Mouse (Mus musculus) embryonic stem cell, embryonic (primary cell): ENCODE measurements around the gene Apol8.

Experiments
- CTCF ChIA-PET, 4 experiments: fragments of 300-600 bp in 2 of 4; fragments of 350-600 bp in 2 of 4; sonication (Branson Sonifier 250); formaldehyde crosslinking; loops; one replicate each; lab custom pipeline; 2022; ENCODE audit warnings: inconsistent platforms in 2 of 4; lab: Charles Lee
- POLR2A ChIA-PET, 4 experiments: fragments of 300-600 bp in 2 of 4; fragments of 350-600 bp in 2 of 4; sonication (Branson Sonifier 250); formaldehyde crosslinking; loops; one replicate each; lab custom pipeline; 2022; ENCODE audit warnings: antibody characterized with exemption in 4 of 4, inconsistent platforms in 1 of 4; lab: Charles Lee

Gene Apol8

DNA sequence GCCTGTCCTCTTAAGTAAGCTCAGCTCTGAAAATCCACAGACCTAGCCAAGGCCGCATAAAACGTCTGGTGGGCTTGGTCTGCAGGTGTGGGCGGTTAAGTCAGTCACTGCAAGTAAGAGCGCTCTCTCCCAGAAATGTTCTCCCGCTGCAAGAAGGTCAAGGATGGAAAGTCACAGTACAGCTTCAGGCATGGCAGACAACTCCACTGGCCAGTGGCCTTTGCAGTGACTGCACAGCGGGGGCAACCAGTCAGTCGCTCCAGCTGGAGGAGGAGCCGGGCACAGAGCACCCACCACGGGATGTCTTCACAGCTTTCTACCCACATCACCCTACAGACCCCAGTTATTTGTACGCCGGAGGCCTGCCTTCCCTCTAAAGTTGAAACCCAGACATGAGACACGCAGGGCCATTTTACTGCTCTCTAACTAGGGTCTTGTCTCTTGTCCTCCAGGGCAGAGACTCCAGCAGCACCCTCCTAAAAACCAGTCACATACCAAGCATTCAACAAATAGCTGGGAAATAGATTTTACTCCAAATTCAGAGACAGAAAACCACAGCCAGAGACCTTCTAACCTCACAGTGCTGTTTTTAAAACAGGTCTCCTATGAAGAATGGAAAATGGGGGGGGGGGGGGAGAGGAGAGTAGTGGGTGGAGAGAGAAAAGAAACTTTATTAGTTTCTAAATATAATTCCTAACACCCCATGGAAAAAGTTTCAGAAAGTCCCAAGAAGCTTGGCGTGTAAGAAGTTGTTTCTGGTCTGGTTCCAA lies 37.5 kb upstream of the Apol8 start:
- ChIA-PET POLR2A (interaction anchor here in 3 of 4 experiments (0.6 to 2.1 kb wide), 15 partner anchors 10 to 175 kb away, joined by 3 to 8 read pairs (median 4); partner anchors contain the start of gene Myh9 (in 1 of the 3)), CTCF (interaction anchor here in 3 of 4 experiments (0.6 to 1.7 kb wide), 9 partner anchors 10 to 787 kb away, joined by 3 to 12 read pairs (median 4); no protein-coding TSS in a partner anchor)

DNA sequence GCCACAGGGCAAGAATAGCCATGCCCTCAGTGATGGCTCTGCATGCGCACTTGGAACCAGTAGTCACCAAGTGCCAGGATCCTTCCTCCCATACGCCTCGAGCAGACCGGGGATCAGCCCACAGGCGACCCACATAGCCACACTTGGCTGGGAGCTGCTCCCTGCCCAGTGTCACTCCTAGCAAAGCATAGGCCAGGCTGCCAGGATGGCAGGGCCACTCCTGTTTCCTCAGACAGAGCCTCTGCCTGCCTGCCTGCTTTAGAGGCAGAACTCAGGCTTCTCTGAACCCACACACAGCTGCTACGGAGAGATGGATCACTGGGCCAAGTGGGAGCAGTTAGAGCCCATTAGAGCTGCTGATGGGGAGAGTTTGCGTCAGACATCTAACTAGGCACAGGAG lies 36.8 kb upstream of the Apol8 start:
- ChIA-PET POLR2A (interaction anchor here in 2 of 4 experiments (1.0 to 2.1 kb wide), 6 partner anchors 9 to 176 kb away, joined by 3 to 5 read pairs (median 4); no protein-coding TSS in a partner anchor), CTCF (interaction anchor here in 3 of 4 experiments (0.8 to 1.7 kb wide), 5 partner anchors 10 to 124 kb away, joined by 3 to 12 read pairs (median 3); no protein-coding TSS in a partner anchor)

DNA sequence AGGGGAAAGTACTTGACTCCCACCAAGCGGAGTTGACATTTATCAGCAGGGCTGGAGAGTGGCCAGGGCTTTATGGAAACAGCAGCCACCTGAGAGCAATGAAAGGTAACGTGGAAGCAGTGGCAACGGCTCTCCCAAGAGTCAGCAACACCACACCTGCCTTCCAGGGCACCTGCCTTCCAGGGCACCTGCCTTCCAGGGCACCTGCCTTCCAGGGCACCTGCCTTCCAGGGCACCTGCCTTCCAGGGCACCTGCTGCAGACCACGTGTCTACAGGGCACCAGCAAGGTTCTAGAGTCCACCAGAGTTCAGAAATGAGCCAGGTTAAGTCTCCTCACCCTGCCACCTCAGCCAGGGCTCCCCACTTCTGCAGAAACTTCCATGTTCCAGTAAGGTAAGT lies 36.3 kb upstream of the Apol8 start:
- ChIA-PET POLR2A (interaction anchor here in 1 of 4 experiments (1.1 kb wide), 2 partner anchors 81 to 114 kb away, joined by 3 to 4 read pairs; no protein-coding TSS in a partner anchor), CTCF (interaction anchor here in 2 of 4 experiments (1.0 to 1.7 kb wide), 2 partner anchors 17 to 18 kb away, joined by 3 to 12 read pairs; no protein-coding TSS in a partner anchor)

DNA sequence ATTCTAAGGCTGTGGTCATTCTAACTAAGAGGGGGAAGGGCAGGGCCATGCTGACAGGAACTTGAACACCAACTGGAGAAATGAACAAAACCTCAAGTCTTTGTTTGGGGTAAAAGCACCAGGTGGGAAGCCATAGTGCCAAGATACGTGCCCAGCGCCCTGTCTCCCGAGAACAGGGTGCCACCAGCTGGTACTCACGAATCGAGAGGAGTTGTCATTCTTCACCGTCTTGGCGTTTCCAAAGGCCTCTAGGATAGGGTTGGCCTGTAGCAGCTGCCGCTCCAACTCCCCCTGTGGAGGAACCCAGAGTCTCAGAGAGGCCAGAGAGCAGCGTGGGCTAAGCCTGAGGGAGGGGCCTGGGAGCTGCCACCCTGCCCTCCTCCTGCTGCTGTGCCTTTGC lies 35.3 kb upstream of the Apol8 start:
- POLR2A ChIA-PET, result interaction anchor here in 1 of 4 experiments (1.1 kb wide), 1 partner anchor 22 kb away, joined by 3 read pairs; no protein-coding TSS in a partner anchor
- CTCF ChIA-PET, result interaction anchor here in 1 of 4 experiments (0.8 to 1.6 kb wide), 2 partner anchors 9 to 16 kb away, joined by 4 read pairs; no protein-coding TSS in a partner anchor

DNA sequence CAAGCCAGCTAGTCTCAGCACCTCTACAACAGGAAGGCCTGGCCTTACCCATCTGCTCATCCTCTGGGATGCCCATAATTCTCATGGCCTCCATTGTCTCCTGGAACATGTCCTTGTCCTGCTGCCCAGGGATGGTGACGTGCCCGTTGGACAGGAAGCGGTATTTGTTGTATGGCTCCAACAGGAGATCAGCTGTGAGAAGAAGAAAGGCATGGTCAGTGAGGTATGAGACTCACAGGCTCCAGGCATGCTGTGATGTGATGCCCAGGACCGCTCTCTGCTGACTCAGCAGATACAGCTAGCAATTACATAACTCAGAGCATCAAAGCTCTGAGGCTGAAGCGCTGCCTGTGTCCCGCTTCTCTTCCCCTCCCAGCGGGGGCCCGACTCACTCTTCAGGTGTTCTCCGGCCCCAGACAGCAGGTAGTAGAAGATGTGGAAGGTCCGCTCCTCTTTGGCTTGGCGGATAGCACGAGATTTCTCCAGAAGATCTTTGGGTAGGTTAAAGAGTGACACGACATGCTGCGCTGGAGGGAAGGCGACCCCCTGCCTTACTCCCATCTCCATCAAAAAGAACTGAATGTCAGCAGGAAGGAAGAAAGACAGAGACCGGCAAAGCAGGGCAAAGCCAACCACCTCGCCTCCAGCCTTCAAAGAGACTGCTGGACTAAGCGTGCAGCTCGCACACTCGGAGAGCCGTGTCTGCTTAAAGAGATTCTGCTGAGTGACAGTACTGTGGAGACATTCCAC lies 34.0 kb upstream of the Apol8 start:
- POLR2A ChIA-PET, result interaction anchor here in 1 of 4 experiments (1.0 to 1.7 kb wide), 2 partner anchors 10 to 12 kb away, joined by 3 to 5 read pairs; no protein-coding TSS in a partner anchor
- CTCF ChIA-PET, result interaction anchor here in 2 of 4 experiments (0.7 to 1.8 kb wide), 5 partner anchors 8 to 448 kb away, joined by 3 to 7 read pairs (median 4); no protein-coding TSS in a partner anchor

DNA sequence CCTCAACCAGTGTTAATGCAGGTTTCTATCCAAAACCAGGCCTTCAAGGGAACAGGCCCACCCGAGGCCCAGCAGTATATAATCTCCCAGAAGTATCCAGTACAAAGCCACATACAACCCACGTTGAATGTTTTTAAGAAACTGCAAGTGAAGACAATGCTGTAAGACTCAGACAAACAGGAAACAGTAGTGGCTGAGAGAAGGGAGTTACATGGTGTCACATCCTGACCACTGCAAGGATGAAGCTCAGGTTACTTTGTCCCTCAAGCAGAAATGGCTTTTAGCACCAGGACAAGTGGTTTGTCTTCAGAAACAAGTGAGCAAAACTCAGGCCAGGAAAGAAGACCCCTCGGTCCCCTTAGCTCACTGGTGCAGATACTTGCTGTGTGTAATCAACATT lies 32.4 kb upstream of the Apol8 start:
- POLR2A ChIA-PET, result interaction anchor here in 3 of 4 experiments (0.7 to 4.7 kb wide), 12 partner anchors 8 to 128 kb away, joined by 3 to 29 read pairs (median 3); partner anchors contain the start of gene Myh9 (in 1 of the 3)

DNA sequence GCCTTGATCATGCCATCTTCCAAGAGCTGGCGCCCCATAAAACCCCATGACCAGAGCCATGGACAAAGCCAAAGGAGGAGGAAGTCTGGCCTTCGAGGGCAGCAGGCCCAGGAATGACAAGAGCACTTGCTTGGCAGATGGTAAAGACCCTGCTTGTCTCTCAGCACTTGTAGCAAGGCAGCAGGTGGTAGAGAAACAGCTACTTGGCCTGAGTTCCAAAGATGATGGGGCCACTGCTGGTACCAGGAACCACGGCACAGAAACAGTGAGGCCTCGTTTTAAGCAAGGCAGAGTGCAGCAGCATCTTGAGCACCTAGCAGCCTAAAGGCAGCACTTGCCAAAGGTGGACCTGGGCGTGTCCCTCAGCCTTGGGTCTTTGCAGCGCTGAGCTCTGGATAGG lies 31.6 kb upstream of the Apol8 start:
- POLR2A ChIA-PET, result interaction anchor here in 3 of 4 experiments (0.7 to 4.7 kb wide), 11 partner anchors 9 to 171 kb away, joined by 3 to 29 read pairs (median 3); partner anchors contain the start of gene Myh9 (in 1 of the 3)
- CTCF ChIA-PET, result interaction anchor here in 3 of 4 experiments (0.6 to 1.8 kb wide), 6 partner anchors 13 to 186 kb away, joined by 3 to 10 read pairs (median 6); no protein-coding TSS in a partner anchor

More for the DNA sequence above, 32.4 kb upstream of the Apol8 start:
- CTCF ChIA-PET, result interaction anchor here in 3 of 4 experiments (0.6 to 1.5 kb wide), 5 partner anchors 14 to 185 kb away, joined by 3 to 8 read pairs (median 4); no protein-coding TSS in a partner anchor

DNA sequence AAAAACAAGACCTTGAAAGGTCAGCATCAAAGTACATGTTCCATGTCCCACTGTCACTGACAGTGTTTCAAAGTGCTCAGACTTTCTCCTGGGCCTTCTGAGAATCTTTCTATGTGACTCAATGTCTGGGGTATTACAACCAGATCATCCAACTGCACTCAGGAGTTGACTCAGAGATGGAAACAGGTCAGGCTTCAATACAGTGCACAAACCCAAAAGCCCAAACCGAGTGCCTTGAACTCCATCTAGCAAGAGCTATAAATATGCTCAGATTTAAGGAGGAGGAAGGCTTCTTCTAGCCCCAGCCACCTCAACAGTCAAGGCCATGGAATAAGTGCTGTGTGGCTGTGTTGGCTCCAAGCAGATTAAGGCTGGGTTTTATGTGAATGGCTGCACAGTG lies 29.0 kb upstream of the Apol8 start:
- ChIA-PET POLR2A (interaction anchor here in 3 of 4 experiments (1.3 to 4.7 kb wide), 5 partner anchors 12 to 173 kb away, joined by 4 to 29 read pairs (median 14); no protein-coding TSS in a partner anchor), CTCF (interaction anchor here in 2 of 4 experiments (0.9 to 3.9 kb wide), 5 partner anchors 10 to 45 kb away, joined by 3 to 15 read pairs (median 4); no protein-coding TSS in a partner anchor)

DNA sequence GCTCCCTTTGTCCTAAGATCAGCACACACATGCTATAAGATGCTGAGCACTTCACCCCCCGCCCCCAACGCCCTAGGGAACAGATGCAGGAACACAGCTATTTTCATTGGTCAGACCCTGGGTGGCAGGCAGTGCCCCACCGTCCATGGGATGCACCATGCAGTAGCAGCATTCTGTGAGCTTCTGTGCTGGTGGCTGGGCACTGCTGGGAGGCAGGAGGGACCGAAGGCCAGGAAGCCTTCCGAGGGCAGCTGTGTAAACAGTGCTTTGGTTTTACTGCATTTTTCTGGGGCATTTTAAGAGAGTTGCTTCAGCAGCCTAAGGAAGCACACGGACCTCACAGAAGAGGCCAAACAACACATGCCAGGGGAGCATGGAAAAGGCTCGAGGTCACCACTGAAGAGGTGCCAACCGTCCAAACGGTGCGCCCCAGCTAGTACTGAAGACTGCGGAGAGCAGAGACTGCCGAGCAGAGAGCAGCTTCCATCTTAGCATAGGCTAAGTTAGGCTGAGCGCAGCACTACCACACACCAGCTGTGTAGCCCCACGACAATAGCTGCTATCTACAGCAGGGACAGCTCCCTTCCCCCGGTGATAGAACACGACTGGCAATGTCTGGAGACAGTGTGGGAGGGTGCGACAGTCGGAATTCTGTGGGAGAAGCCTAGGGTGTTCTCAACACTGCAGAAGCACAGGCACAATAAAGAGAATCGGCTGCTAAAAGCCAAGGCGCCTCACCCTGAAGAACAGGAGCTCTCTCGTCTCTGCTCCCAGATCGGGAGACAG lies 27.4 kb upstream of the Apol8 start:
- POLR2A ChIA-PET, result interaction anchor here (0.5 to 3.3 kb wide), 35 partner anchors 8 to 860 kb away, joined by 3 to 18 read pairs (median 4); partner anchors contain the start of genes Apol8 (in 1 of the 4) and Myh9 (in 1 of the 4)
- CTCF ChIA-PET, result interaction anchor here (0.5 to 3.9 kb wide), 26 partner anchors 8 to 440 kb away, joined by 3 to 18 read pairs (median 4); partner anchors contain the start of genes Apol8 (in 2 of the 4) and Myh9 (in 1 of the 4)

DNA sequence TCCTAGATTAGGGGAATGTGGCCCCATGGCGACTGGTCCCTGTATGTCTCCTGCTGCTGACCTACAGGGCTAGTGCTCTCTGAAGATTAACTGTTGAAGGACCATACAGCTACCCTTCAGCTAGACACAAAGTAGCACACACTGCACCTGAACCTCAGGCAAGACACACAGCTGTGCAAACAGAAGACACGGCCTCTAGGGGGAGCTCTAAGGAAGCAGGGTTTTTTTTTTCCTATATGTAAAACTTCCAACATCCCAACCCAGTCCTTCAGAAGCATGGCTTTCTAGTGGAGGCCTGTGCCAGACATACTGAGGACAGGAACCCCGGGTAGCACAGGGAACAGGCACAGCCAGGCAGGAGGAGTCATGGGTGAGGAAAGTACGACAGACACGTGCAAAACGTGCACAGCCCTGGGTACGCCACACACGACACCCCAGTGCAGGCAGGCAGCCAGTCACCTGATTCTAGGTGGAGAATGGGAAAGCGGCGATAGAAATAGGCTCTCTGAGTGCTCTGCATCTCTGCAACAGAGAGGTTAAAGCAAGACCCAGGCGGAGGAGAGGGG lies 25.7 kb upstream of the Apol8 start:
- CTCF ChIA-PET, result interaction anchor here (0.5 to 10.7 kb wide), 48 partner anchors 7 to 1102 kb away, joined by 3 to 117 read pairs (median 4); partner anchors contain the start of genes Apol8 (in 1 of the 4), Myh9 (in 1 of the 4) and Txn2 (in 1 of the 4)
- POLR2A ChIA-PET, result interaction anchor here (0.6 to 3.2 kb wide), 26 partner anchors 8 to 182 kb away, joined by 3 to 13 read pairs (median 3); partner anchors contain the start of genes Foxred2 (in 1 of the 4) and Txn2 (in 1 of the 4)

DNA sequence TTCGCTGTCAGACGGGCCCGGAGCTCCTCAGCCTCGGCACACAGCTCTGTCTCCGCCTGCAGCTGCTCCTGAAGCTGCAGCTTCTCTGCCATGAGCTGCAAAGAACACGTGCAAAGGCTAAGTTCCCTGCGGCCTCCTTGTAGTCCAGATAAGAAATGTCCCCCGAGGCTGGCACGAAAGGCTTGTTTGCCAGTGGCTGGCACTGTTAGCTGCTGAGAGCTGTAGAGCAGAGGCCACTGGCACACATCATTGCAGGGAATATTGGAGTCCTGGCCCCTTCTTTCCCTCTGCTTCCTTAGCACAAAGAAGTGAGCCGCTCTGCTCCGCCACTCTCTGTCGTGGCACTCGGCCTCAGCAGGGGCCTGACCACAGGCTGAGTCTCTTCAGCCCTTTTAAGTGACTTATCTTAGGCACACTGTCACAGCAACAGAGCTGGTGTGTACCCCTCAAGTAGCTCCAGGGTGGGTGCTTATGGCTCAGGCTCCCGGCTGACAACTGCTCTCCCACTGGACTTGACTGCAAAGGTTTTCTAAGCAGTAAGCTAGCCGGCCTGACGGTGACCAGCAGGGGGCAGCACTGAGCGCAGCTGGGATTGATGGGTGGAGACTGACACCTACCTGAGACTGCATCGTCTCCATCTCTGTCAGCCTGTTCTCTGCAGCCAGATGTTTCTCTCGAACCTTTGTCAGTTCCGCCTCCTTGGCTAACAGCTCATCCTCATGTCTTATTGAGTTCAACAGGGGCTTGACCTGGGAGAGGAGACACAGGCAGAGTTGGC lies 18.6 kb upstream of the Apol8 start:
- CTCF ChIA-PET, result interaction anchor here (0.5 to 10.7 kb wide), 99 partner anchors 8 to 1083 kb away, joined by 3 to 117 read pairs (median 4); partner anchors contain the start of genes Apol8 (in 3 of the 4), Txn2 (in 2 of the 4), Mb (in 1 of the 4) and Myh9 (in 1 of the 4)
- POLR2A ChIA-PET, result interaction anchor here (0.6 to 3.5 kb wide), 41 partner anchors 9 to 736 kb away, joined by 3 to 22 read pairs (median 4); partner anchors contain the start of genes Myh9 (in 2 of the 4) and Eif3d (in 1 of the 4)

DNA sequence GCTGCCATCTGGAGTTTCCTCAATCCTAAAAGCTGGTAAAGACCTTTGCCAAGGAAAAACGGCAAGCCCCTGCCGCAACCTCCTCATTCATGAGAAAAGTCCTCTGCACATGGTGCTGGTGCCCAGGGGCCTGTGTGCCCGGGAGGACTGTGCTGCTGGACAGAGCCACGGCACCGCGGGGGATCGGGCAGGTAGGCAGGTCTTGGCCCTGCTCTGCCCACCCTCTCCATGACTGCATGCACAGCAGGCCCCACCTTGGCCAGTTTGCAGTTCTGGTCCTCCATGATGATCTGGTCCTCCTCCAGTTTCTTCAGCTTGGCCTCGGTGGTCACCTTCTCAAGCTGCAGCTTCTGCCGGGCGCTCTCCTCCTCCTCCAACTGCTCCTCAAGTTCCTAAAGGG lies 17.5 kb upstream of the Apol8 start:
- POLR2A ChIA-PET, result interaction anchor here in 2 of 4 experiments (0.9 to 3.5 kb wide), 12 partner anchors 8 to 142 kb away, joined by 3 to 22 read pairs (median 4); no protein-coding TSS in a partner anchor
- CTCF ChIA-PET, result interaction anchor here (0.5 to 10.7 kb wide), 13 partner anchors 9 to 147 kb away, joined by 3 to 117 read pairs (median 11); partner anchors contain the start of genes Apol8 (in 1 of the 4) and Myh9 (in 1 of the 4)

DNA sequence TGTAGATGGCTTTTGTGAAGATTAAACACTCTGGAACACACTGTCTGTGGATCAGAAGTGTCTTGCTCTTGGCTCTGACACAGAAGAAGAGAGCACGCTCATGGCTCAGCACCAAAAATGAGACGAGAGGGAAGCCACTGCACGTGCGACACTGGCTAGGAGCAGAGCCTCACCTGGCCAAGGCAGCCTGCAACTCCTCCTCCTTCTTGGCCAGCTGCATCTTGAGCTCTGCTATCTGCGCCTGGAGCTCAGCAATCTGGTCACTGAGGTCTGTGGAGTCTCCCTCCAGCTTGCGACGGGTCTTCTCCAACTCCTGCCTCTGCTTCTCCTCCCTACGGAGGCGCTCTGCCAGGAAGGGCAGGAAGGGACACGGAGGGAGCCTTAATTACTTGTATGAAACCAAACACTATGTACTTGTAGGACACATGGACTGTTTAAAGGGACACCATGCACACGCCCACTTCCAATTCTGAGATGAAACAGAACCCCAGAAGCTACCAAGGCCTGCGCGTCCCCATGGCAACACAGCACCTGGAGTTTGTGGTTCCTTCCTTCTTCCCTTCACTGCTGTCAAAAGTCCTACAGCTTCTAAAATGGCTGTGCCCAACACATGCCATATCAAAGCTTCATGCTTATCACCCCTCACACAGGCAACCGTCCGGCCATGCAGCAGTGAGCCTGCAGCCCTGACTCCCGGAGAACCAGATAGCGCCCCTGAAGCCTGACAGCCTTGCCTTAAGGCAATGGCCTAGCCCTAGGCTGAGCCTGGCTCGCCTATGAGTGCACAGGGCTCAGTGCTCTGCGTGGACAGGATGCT lies 16.5 kb upstream of the Apol8 start:
- ChIA-PET POLR2A (interaction anchor here in 3 of 4 experiments (0.6 to 2.1 kb wide), 12 partner anchors 9 to 148 kb away, joined by 3 to 7 read pairs (median 3); partner anchors contain the start of gene Myh9 (in 1 of the 3)), CTCF (interaction anchor here (0.5 to 10.7 kb wide), 9 partner anchors 8 to 144 kb away, joined by 3 to 117 read pairs (median 5); partner anchors contain the start of gene Apol8 (in 1 of the 4))

DNA sequence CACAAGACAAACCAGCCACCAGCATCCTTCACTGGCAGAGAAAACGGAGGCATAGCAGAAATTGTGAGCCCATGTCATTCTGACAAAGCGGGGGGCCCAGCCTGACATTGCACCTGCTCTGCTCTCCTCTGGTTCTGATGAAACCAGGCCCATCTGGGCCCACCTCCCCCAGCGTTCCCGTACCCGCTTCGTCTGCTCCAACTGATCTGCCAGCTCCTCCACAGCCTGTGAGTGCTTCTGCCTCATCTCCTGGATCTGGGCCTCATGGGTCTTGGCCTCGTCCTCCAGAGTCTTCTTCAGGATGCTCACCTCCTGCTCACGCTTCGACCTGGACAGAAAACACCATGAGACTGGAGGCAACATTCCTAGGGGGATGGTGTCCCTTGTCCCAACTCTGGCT lies 14.1 kb upstream of the Apol8 start:
- ChIA-PET CTCF (interaction anchor here (0.6 to 3.2 kb wide), 14 partner anchors 8 to 146 kb away, joined by 3 to 30 read pairs (median 6); no protein-coding TSS in a partner anchor), POLR2A (interaction anchor here in 3 of 4 experiments (0.7 to 2.6 kb wide), 19 partner anchors 9 to 158 kb away, joined by 3 to 12 read pairs (median 4); partner anchors contain the start of gene Txn2 (in 1 of the 3))
